Mouse (Mus musculus) cerebellum, adult 2 months (tissue): ENCODE results near the gene Cbx8. TPM values are rescaled to one million over a fixed set of nuclear protein-coding genes. Genes with fewer than 3 reads are reported as not detected.

Experiments
- DNase-seq, 2 experiments: peaks; one replicate each; pipeline ENCODE4 v3.0.0; 2021
- H3K27ac ChIP-seq: fragments of 200-500 bp; 2 replicates; pipeline ENCODE4 v1.5.1; 2012; ENCODE audit warnings: low read length, control low read depth, inconsistent platforms; ENCODE audit not compliant: insufficient read depth
- H3K27me3 ChIP-seq: fragments of 200-500 bp; 2 replicates; pipeline ENCODE4 v1.6.1; 2012; ENCODE audit warnings: inconsistent platforms, mild to moderate bottlenecking, low read length, moderate library complexity; ENCODE audit not compliant: control insufficient read depth, insufficient read depth
- H3K4me1 ChIP-seq: fragments of 200-500 bp; 2 replicates; pipeline ENCODE4 v1.6.1; 2011; ENCODE audit warnings: low read length; ENCODE audit not compliant: control insufficient read depth, insufficient read depth
- H3K4me3 ChIP-seq: fragments of 200-500 bp; replicated peaks from 2 replicates; pipeline ENCODE3; 2011; ENCODE audit warnings: mild to moderate bottlenecking, low read depth, low read length, control low read depth; ENCODE audit not compliant: insufficient read depth
- CTCF ChIP-seq: fragments of 200-500 bp; IDR thresholded peaks from 2 replicates; pipeline ENCODE4 v1.5.1; 2011; ENCODE audit warnings: low read depth, mild to moderate bottlenecking, control low read depth, low read length, moderate library complexity, borderline replicate concordance; ENCODE audit not compliant: insufficient read depth
- POLR2A ChIP-seq: fragments of 200-500 bp; IDR thresholded peaks from 2 replicates; pipeline ENCODE4 v1.6.1; 2011; ENCODE audit warnings: low read length, control low read depth, borderline replicate concordance; ENCODE audit not compliant: insufficient read depth
- WGBS: fragments of 180-500 bp; shearing (Covaris S2); methylation state at CpG from one replicate; pipeline ENCODE4 v1.1.7; 2018; 5-methylcytosine and 5-hydroxymethylcytosine counted together
- polyA plus RNA-seq: library from polyadenylated mRNA; depleted of rRNA; stranded (reverse); fragments of >200 nt; gene quantifications from 2 replicates; pipeline ENCODE4 v1.2.3, GENCODE M21; 2012

Cbx8 gene
- polyA plus RNA-seq, 1 experiment: 8.7 TPM

DNA sequence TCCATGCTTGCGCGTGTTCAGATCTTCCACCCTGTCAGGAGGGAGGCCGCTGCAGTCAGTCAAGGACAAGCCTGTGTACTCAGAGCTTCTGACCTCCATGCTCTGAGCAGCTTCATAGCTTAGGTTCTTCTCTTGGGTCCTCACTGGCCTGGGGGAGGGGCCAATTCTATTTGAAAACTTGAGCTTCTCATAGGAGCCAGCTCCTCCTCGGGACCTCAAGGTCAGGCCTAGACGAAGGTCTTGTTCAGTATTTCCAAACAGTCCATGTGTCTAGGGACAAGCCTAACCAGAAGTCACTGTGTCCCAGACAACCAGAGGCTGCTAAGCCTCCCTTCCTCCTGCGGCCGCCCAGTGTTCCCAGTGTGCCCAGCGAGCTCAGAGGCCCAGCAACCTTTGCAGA lies 26.1 kb upstream of the Cbx8 start:
- Histone ChIP-seq H3K27me3 (no peaks in the 10 kb centered on the region), H3K4me1 (no peaks in the 10 kb centered on the region), H3K4me3 (no peak overlapping the region), H3K27ac (no peak overlapping the region)
- WGBS: 88% methylated on average over 8 of the region's 8 CpGs
- no peak for TF ChIP-seq CTCF
- TF ChIP-seq POLR2A: no peak
- DNase-seq: no peak

DNA sequence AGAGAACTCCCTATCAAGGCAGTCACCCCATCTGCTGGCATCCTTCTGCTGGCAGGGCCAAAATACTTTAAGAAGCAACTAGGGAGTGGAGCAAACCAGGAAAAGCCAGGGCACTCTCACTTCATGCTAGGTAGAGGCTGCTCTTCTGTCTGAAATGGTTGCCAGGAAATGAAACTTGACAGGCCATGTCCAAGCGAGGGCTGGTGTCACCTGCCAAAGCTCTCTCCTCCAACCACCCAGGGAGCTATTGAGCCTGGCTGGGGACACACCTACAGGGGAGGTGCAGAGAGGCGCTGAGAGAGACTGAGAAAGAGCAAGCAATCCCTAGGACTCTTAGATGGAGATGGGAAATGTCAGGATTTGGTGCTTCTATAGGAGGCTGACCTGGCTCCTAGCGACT lies 18.5 kb upstream of the Cbx8 start:
- Histone ChIP-seq H3K4me1 (peaks cover 12% of the 10 kb centered on the region; the same call in 1 of the 2 replicates), H3K4me3 (no peak overlapping the region), H3K27me3 (no peaks in the 10 kb centered on the region), H3K27ac (no peak overlapping the region)
- 53% methylated on average over 3 of the region's 3 CpGs for WGBS
- TF ChIP-seq POLR2A (no peak), CTCF (no peak)
- peak in 1 of 2 experiments; percentile 20 for DNase-seq

DNA sequence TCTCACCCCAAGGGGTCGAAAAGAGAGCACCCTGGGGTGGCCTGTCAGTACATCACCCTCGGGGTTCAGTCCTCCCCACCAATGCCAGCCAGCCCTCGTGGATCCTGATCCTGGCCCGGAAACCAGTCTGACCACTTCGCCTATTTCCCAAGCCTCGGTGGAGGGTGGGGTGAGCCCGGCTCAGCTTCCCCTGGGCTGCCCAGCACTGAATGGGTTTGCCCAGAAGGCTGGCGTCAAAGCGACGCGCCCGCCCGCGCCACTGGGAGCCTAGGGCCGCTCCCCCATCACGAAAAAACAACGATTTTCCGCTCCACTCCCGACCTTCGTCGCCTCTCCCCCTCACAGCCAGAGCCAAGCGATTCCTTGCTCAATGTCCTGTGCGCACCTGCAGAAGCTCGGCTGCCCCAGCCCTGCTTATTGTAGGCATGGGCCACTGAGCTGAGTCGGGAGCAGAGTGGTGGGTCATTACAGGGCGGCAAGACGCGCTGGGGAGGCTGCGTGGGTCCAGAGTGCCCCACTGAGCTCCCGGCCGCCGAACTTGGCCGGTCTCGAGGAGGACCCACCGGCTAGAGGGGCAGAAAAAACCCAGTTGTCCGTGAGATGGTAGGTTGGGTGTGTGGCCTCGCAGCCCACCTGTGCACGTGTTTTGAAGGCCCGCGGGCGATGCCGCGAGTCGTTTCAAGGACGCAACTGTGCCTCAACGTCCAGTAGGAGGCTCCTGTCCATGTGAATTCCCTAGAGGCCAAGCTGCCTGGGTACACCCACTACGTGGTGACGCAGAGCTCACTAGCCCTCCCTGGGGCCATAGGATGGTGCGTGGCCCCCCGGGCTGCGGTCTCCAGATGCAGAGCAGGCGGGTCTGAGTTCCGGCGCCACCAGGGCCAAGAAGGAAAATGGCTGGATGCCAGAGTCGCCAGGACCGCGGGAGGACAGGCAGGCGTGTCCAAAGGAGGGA lies 17.5 kb upstream of the Cbx8 start:
- Histone ChIP-seq H3K4me3 (no peak overlapping the region), H3K27me3 (no peaks in the 10 kb centered on the region), H3K27ac (no peak overlapping the region), H3K4me1 (peaks cover 14% of the 10 kb centered on the region; the same call in 1 of the 2 replicates)
- no peak for TF ChIP-seq CTCF
- no peak for TF ChIP-seq POLR2A
- peak in 1 of 2 experiments; percentile 32 for DNase-seq
- 6% methylated on average over 58 of the region's 58 CpGs for WGBS

DNA sequence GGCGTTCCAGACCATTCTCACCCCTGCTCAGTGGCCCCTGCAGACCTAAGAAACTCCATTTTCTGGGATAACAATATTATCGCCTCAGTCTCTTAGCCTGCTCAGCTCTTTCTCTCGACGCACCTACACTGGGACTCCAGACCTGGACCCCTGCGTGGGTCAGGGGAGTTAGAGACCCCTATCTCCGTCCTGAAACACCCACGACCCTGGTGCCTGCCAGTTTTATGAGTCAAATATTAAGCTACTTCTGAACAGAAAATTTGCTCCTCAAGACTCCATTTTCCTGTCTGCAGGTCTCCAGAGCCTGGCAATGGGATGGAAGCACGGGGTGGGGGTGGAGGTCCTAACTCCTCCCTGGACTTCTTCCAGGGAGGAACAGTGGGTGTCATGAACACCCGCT lies 16.5 kb upstream of the Cbx8 start:
- DNase-seq: no peak
- no peak overlapping the region for H3K27ac ChIP-seq
- TF ChIP-seq CTCF (no peak), POLR2A (no peak)
- peaks cover 17% of the 10 kb centered on the region; the same call in 1 of the 2 replicates for H3K4me1 ChIP-seq
- 9% methylated on average over 9 of the region's 9 CpGs for WGBS
- peak overlapping the region; percentile 73 for H3K4me3 ChIP-seq
- no peaks in the 10 kb centered on the region for H3K27me3 ChIP-seq

DNA sequence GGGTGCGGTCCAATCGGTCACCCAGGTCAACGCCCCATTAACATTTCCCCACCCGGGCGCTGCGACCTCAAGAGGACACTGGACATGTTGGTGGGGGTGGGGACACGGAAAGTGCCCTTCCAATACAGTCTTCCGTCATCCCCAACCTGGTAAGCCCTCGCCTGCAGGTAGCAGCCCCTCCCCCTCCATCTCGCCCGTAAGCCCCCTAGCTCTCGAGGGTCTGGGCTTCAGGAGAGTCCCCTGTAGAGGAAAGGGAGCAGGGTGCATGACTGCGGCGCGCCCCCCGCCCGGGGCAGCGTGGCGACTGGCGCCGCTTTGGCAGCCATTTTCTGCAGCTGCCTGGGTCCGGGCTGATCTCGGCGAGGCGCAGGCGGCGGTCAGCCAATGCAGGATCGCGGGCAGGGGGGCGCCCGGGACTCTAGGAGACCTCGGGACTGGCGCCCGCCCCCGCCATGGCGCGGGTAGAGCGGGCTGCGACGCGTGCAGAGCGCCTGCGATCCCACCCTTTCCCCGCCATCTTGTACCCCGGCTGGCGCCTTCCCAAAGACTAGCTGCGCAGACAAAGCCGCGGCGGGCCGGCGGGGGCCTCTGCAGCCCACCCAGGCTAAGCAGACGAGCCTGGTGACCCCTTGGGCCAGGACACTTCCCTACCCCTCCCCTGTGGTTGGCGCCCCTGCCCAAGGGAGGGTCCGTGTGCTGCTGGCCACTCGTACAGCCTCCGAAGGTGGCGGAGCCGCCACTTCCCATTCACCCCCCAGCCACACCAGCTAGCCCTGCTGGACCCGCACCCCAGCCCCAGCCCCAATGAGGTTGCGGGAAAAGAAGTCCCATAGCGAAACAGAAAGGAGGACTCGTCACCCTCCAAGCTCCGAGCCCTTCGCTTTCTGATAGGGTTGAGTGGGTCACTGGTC lies 15.8 kb upstream of the Cbx8 start:
- DNase-seq: peak; percentile 68 to 76
- peak overlapping the region; percentile 80 for H3K27ac ChIP-seq
- 0 out of 2 replicates have a peak, but pooled peaks have one; percentile 18 for TF ChIP-seq POLR2A
- no peak for TF ChIP-seq CTCF
- H3K4me1 ChIP-seq: peaks cover 20% of the 10 kb centered on the region; the same call in 1 of the 2 replicates
- WGBS: under 1% methylated on average over 64 of the region's 65 CpGs
- no peaks in the 10 kb centered on the region for H3K27me3 ChIP-seq
- H3K4me3 ChIP-seq: peak overlapping the region; percentile 73

DNA sequence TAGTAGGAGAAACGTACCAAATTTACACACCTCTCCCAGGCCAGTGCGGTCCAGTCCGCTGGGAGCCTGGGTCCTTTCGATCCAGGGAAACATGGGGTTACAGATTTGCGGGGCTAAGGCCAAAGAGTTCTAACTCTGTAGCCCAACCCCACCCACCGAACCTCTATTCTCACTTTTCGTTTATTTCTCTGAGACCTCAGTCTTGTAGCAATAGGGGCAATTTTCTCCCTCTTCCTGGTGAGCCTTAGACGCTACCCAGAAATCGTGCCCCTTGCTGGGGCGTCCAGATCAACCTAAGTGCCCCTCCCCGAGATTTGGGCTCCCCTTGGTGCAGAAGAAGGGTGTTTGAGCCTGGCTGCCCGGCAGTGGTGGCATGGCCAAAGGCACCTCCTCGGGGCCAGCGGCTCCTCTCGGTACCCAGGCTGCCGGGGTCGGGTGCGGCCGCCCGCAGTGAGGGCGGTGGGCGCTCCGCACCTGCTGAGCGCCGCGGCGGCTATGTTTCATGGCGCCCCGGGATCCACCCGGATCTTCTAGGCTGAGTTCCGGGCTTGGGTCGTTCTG lies 14.9 kb upstream of the Cbx8 start:
- no peak for TF ChIP-seq POLR2A
- no peak for TF ChIP-seq CTCF
- H3K4me1 ChIP-seq: peaks cover 20% of the 10 kb centered on the region; the same call in 1 of the 2 replicates
- DNase-seq: peak in 1 of 2 experiments; percentile 58
- H3K27ac ChIP-seq: no peak overlapping the region
- WGBS: under 1% methylated on average over 32 of the region's 32 CpGs
- peak overlapping the region; percentile 73 for H3K4me3 ChIP-seq
- H3K27me3 ChIP-seq: no peaks in the 10 kb centered on the region

DNA sequence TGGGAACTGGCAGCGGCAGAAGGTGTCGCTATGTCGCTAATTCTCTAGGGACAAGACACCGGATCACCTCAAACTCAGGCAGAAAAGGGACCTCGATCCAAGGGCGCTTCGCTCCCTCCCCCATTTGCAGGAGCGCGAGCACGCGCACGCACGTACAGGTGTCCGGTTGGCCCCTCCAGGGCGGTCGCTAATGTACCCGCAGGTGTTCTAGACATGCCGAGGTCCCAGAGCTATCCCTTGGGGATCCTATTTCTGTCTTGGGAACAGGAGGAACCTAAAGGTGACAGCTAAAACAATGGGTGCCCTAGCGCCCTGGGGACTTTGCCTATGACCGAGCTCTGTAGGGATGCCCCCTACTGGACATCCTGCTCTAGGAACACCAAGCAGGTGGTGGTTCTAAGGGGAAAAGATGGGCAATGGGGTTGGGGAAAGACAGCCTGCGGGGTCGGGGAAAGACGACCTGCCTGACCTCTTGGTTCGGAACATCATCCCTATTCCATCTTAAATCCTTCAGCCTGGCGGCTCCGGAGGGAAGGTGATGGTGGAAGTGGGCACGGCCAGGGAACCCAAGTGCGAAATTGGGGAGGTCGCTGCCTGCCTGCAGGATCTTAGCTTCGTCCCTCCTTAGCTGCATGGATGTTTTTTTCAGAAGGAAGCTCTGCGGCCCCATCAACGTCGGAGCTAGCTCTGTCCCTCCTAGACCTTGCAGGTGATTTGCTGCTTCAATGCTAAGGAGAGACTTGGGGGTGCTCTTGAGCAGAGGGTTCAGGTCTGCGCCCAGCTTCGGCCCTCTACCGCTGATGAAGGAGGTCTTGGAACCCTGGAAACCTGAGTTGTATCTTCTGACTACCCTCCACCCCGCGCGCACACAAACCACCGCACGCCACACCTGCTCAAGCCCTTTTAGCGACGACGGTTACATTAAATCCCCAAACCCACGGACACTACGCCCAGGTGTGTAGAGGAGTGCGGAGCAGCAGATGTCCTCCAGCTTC lies 13.9 kb upstream of the Cbx8 start:
- no peaks in the 10 kb centered on the region for H3K27me3 ChIP-seq
- no peak overlapping the region for H3K27ac ChIP-seq
- TF ChIP-seq POLR2A: no peak
- peak; percentile 61; the same call in 1 of the 2 replicates for TF ChIP-seq CTCF
- peak overlapping the region; percentile 60 for H3K4me3 ChIP-seq
- H3K4me1 ChIP-seq: peaks cover 20% of the 10 kb centered on the region; the same call in 1 of the 2 replicates
- peak; percentile 61 to 68 for DNase-seq
- WGBS: 3% methylated on average over 47 of the region's 47 CpGs
